Mouse (Mus musculus) embryonic facial prominence, embryonic 12.5 days (tissue): ENCODE data around the gene Ptprj. TPM values are rescaled to one million over a fixed set of nuclear protein-coding genes. Genes with fewer than 3 reads are reported as not detected.
"Not testable (repeated sequence)": the region's sequence is repeated elsewhere in the genome, so short reads cannot be mapped to it uniquely, and the experiment has no call there.

Experiments used
- ATAC-seq: fragments of 200-750 bp; cut with Nextera tagmentation; 2 replicates; pipeline ENCODE4 v1.8.0; 2017; ENCODE audit not compliant: insufficient number of reproducible peaks, insufficient read depth, low FRiP score, low TSS enrichment
- H3K27ac ChIP-seq: fragments of 300-500 bp; sonication (generic); 2 replicates; pipeline ENCODE4 v1.5.1; 2016; ENCODE audit warnings: mild to moderate bottlenecking
- H3K27me3 ChIP-seq: fragments of 300-500 bp; sonication (generic); 2 replicates; pipeline ENCODE4 v1.6.1; 2016; ENCODE audit warnings: mild to moderate bottlenecking, moderate library complexity
- H3K36me3 ChIP-seq: fragments of 300-500 bp; sonication (generic); 2 replicates; pipeline ENCODE4 v1.6.1; 2016; ENCODE audit warnings: mild to moderate bottlenecking
- H3K4me1 ChIP-seq: fragments of 300-500 bp; sonication (generic); 2 replicates; pipeline ENCODE4 v1.6.1; 2016
- H3K4me2 ChIP-seq: fragments of 300-500 bp; sonication (generic); replicated peaks from 2 replicates; pipeline ENCODE4 v1.6.1; 2016; ENCODE audit warnings: mild to moderate bottlenecking, moderate library complexity
- H3K4me3 ChIP-seq: fragments of 300-500 bp; sonication (generic); 2 replicates; pipeline ENCODE4 v1.5.1; 2016; ENCODE audit warnings: mild to moderate bottlenecking
- H3K9ac ChIP-seq: fragments of 300-500 bp; sonication (generic); 2 replicates; pipeline ENCODE4 v1.6.1; 2016; ENCODE audit warnings: mild to moderate bottlenecking, moderate library complexity
- H3K9me3 ChIP-seq: fragments of 300-500 bp; sonication (generic); 2 replicates; pipeline ENCODE4 v1.6.1; 2016; ENCODE audit warnings: mild to moderate bottlenecking, moderate library complexity
- WGBS: fragments of 180-500 bp; shearing (Covaris S2); methylation state at CpG from one replicate; pipeline ENCODE4 v1.1.7; 2016; 5-methylcytosine and 5-hydroxymethylcytosine counted together
- polyA plus RNA-seq: library from polyadenylated mRNA; unstranded; fragments of >200 nt; fragmentation: Nextera tagmentation; extraction: Ambion mirVana; gene quantifications from 2 replicates; pipeline ENCODE4 v1.2.1, GENCODE M21; 2016

The Ptprj gene
- polyA plus RNA-seq, 1 experiment from 2014 or later: 3.7 TPM

GRCm38 (mm10) chr2:90437453-90437852, 143.0 kb downstream of the Ptprj start:
- H3K9ac ChIP-seq, H3K27me3 ChIP-seq, H3K27ac ChIP-seq, H3K4me3 ChIP-seq, H3K4me2 ChIP-seq, H3K4me1 ChIP-seq, ATAC-seq, H3K9me3 ChIP-seq, H3K36me3 ChIP-seq: not testable (repeated sequence)
- 94% methylated on average over 1 of the region's 5 CpGs for WGBS

- ATAC-seq, H3K4me2 ChIP-seq, H3K27me3 ChIP-seq, H3K4me1 ChIP-seq, H3K36me3 ChIP-seq, H3K27ac ChIP-seq, H3K9me3 ChIP-seq, H3K9ac ChIP-seq, H3K4me3 ChIP-seq: not testable (repeated sequence)
- no CpG with 5 or more reads among the region's 4 CpGs for WGBS
Observed at GRCm38 (mm10) chr2:90429782-90430181, 150.7 kb downstream of the Ptprj start.

GRCm38 (mm10) chr2:90428988-90429717, 151.3 kb downstream of the Ptprj start:
- not testable (repeated sequence) for H3K9me3 ChIP-seq, ATAC-seq, H3K27ac ChIP-seq, H3K9ac ChIP-seq, H3K4me3 ChIP-seq, H3K36me3 ChIP-seq, H3K4me1 ChIP-seq, H3K27me3 ChIP-seq, H3K4me2 ChIP-seq
- WGBS: 100% methylated on average over 1 of the region's 11 CpGs

GRCm38 (mm10) chr2:90424937-90425336, 155.5 kb downstream of the Ptprj start:
- ATAC-seq, H3K4me3 ChIP-seq: not testable (repeated sequence)
- no CpG with 5 or more reads among the region's 4 CpGs for WGBS

GRCm38 (mm10) chr2:90422282-90422681, 158.2 kb downstream of the Ptprj start:
- H3K27me3 ChIP-seq, ATAC-seq, H3K4me3 ChIP-seq, H3K4me1 ChIP-seq, H3K36me3 ChIP-seq, H3K9me3 ChIP-seq, H3K27ac ChIP-seq, H3K4me2 ChIP-seq, H3K9ac ChIP-seq: not testable (repeated sequence)
- WGBS: 89% methylated on average over 6 of the region's 6 CpGs

More at GRCm38 (mm10) chr2:90424937-90425336, 155.5 kb downstream of the Ptprj start:
- not testable (repeated sequence) for H3K27me3 ChIP-seq, H3K9ac ChIP-seq, H3K9me3 ChIP-seq, H3K27ac ChIP-seq, H3K4me1 ChIP-seq, H3K4me2 ChIP-seq, H3K36me3 ChIP-seq

- not testable (repeated sequence) for H3K9me3 ChIP-seq, H3K4me3 ChIP-seq, H3K4me2 ChIP-seq, H3K27me3 ChIP-seq, H3K27ac ChIP-seq, H3K9ac ChIP-seq, H3K4me1 ChIP-seq, H3K36me3 ChIP-seq, ATAC-seq
- WGBS: 58% methylated on average over 4 of the region's 4 CpGs
Observed at GRCm38 (mm10) chr2:90414110-90414821, 166.2 kb downstream of the Ptprj start.

GRCm38 (mm10) chr2:90398633-90399107, 181.8 kb downstream of the Ptprj start, which contains the start of gene Olfr1274-ps:
Olfr1274-ps (plus strand) TSS chr2:90398683.
- not testable (repeated sequence) for H3K9me3 ChIP-seq, H3K4me1 ChIP-seq, H3K36me3 ChIP-seq, ATAC-seq, H3K4me3 ChIP-seq, H3K4me2 ChIP-seq, H3K27ac ChIP-seq, H3K9ac ChIP-seq, H3K27me3 ChIP-seq
- 84% methylated on average over 7 of the region's 7 CpGs for WGBS

Other genes with a start within 250 kb of the Ptprj start
- gene Olfr1274-ps, start 182.0 kb downstream of the Ptprj start, polyA plus RNA-seq: not detected in 2 replicates
- gene Nup160, start 96.6 kb upstream of the Ptprj start, polyA plus RNA-seq: 53.7 and 56.5 TPM in 2 replicates
- gene Fnbp4, start 164.7 kb upstream of the Ptprj start, polyA plus RNA-seq: 158 TPM in 2 replicates
- gene Agbl2, start 202.1 kb upstream of the Ptprj start, polyA plus RNA-seq: 0.98 and 1.1 TPM in 2 replicates